Mouse (Mus musculus) B cell, adult 2 months (primary cell): Measurements from ENCODE around the gene Gm5286.
"Not testable (repeated sequence)": the region's sequence is repeated elsewhere in the genome, so short reads cannot be mapped to it uniquely, and the experiment has no call there.

Experiments used
- DNase-seq, 2 experiments: peaks; one replicate each; pipeline ENCODE4 v3.0.0; 2022

The Gm5286 gene

DNA sequence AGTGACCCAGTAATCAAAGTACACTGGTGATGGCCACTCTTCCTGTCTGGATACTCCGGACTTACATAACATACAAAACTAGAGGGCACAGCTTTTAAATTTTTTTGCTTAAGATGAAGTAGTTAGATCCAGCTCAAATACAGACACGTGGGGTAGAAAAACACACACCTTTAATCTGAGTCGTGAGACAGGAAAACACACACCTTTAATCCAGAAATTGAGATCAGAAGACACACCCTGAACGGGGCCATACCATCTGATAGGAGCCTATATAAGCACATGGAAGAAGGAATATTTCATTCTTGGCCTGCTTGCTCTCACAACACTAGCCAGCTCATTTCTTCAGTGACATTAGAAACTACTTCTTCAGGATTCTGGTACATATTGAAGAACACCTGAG is at the start of gene Gm5286:
Gene Gm5286, plus strand, starts transcription at position 301 of the 400 bp plus-strand sequence.
- not testable (repeated sequence) for DNase-seq

GRCm38 (mm10) chr3:94167351-94167750 is 29.2 kb upstream of the Gm5286 start:
- not testable (repeated sequence) for DNase-seq

DNA sequence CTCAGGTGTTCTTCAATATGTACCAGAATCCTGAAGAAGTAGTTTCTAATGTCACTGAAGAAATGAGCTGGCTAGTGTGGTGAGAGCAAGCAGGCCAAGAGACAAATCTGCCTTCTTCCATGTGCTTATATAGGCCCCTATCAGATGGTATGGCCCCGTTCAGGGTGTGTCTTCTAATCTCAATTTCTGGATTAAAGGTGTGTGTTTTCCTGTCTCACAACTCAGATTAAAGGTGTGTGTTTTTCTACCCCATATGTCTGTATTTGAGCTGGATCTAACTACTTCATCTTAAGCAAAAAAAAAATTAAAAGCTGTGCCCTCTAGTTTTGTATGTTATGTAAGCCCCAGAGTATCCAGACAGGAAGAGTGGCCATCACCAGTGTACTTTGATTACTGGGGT is 18.4 kb upstream of the Gm5286 start, which contains the start of gene Gm10696:
Gene Gm10696, minus strand, starts transcription at position 101 of the 400 bp plus-strand sequence.
- not testable (repeated sequence) for DNase-seq
